Mouse (Mus musculus): ENCODE results near the gene Lix1.

The Lix1 gene

GRCm38 (mm10) chr17:17412176-17412575, 9.7 kb downstream of the Lix1 start:
- DNase-seq (ENCODE audit: low read depth, low spot score): no peak

DNA sequence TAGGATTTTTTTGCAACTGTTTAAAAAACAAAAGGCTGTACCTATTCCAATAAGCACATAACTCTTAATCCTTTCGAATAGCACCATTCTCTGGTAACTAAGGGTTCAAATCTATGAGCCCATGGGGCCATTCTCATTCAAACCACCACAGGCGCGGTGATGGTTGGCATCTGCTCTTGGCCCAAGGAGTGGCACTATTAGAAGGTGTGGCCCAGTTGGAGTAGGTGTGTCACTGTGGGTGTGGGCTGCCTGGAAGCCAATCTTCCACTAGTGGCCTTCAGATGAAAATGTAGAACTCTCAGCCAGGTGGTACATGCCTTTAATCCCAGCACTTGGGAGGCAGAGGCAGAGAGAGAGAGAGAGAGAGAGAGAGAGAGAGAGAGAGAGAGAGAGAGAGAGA, 11.7 kb downstream of the Lix1 start:
- no peak for DNase-seq (ENCODE audit: low read depth, low spot score)

DNA sequence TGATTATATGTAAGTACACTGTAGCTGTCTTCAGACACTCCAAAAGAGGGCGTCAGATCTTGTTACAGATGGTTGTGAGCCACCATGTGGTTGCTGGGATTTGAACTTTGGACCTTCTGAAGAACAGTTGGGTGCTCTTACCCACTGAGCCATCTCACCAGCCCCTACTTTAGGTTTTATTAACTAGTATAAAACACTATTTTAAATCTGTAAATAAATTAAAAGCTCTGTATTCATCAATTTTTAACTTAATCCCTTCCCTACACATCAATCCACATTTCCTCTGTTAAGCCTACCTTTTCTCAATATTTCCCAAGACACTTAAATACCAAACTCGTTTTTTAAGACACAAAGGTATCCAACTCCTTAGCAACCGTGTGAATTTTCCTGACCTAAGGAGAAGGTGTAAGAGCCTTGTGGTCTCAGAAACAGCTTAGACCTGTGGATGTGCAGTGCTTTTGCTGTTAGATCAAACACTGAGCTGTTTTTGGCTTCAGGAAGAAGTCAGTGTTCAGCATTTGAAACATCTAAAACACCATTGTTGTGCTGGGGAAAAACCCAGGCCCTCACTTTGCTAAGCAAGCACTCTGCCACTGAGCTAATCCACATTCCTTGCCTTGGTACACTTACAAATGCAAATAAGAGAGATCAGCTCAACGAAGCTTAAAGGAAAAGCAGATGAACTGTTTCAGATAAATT, 22.3 kb downstream of the Lix1 start:
- DNase-seq (ENCODE audit: low read depth, low spot score): no peak

GRCm38 (mm10) chr17:17425308-17425813, 22.9 kb downstream of the Lix1 start:
- DNase-seq (ENCODE audit: low read depth, low spot score): no peak

- DNase-seq (ENCODE audit: low read depth, low spot score): no peak
Measured at GRCm38 (mm10) chr17:17425906-17426305, 23.4 kb downstream of the Lix1 start.

DNA sequence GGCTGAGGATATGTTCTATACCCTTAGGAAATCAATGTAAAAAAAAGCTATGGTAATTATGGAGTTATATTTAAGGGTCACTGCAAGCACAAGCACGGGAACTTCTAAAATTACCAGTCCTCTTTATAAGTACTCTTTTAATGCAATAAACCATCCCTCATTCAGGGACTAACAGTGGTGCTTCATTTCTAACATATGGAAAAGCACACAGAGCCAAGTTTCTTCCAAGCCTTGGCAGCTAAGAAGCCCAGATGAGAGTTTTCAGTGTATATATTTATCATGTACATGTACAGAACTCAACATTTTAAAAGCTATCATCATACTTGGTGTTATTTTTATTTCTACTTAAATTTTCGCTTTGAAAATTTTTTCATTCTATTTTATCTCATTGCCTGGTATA, 26.4 kb downstream of the Lix1 start:
- no peak for DNase-seq (ENCODE audit: low read depth, low spot score)

DNA sequence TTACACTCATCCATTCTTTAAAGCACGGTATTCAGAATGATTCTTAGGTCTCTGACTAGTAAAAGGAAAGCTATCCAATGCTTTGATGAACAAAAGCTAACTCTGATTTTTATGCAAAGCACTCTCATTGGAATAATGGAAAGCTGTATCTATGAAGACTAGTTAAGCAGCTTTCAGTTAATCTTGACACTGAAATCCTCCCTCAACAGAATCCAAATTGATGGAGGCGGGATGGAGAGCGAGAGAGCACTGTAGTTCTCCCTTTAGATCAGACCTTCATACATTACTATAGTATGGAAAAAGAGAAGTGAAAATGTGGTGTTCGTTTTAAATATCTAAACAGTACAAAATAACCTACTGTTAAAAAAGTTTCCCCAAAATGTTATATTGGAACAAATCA, 31.2 kb downstream of the Lix1 start:
- no peak for DNase-seq (ENCODE audit: low read depth, low spot score)

- DNase-seq (ENCODE audit: low read depth, low spot score): peak; percentile 59
Measured at GRCm38 (mm10) chr17:17438576-17439191, 36.2 kb downstream of the Lix1 start.

GRCm38 (mm10) chr17:17441876-17442498, 39.5 kb downstream of the Lix1 start:
- DNase-seq (ENCODE audit: low read depth, low spot score): no peak

- no peak for DNase-seq (ENCODE audit: low read depth, low spot score)
Measured at GRCm38 (mm10) chr17:17444297-17444886, 41.9 kb downstream of the Lix1 start.

DNA sequence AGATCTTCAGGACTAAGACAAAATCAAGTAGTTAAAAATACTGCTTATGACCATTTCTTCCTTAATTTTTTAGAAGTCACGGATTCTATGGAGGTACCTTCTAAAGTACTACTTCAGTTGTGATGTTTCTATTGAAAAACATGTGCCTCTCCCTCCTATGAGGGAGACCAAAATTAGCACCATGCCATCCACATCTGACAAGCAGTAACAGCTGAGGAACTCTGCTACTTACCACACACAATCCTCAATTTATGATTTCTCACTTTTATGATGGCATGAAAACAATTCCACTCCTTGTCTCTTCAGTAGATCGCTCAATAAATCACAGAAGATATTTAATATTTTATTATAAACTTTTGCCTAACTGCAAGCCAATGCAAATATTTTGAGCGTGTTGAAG, 44.2 kb downstream of the Lix1 start:
- DNase-seq (ENCODE audit: low read depth, low spot score): no peak

- DNase-seq (ENCODE audit: low read depth, low spot score): no peak
Measured at GRCm38 (mm10) chr17:17447821-17448220, 45.3 kb downstream of the Lix1 start.

DNA sequence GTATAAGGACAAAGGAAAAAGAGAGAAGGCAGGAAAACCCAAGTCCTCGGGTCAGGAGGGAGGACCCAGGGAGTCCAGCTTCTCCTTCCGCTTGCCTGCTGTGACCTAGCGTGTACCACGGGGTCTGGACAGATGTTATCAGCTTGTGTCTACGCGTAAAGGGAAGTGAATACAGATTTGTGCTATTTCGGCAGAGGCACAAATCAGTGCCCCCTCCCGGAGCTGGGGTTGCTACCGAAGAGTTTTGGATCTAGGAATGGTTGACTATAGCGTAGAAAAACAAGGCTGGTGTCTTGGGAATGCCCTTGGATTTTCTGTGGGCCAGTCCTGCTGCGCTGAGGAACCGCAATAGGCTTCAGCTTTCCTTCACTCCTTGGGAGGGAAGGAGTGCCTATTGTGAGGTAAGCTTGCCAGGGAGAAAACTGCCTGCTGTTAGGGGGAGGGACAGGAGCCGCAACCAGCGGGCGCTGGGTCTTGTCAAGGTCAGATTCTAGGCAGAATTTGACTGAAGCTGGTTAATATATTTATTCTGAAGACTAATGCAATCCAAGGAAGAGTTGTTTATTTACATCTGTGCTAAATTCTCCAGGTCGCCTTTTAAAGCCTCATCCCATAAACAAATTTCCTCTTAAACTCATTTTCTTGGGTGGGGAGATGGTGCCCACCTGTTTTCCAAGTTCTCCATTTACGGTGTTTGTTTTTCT, 46.4 kb downstream of the Lix1 start:
- DNase-seq (ENCODE audit: low read depth, low spot score): peak; percentile 68

DNA sequence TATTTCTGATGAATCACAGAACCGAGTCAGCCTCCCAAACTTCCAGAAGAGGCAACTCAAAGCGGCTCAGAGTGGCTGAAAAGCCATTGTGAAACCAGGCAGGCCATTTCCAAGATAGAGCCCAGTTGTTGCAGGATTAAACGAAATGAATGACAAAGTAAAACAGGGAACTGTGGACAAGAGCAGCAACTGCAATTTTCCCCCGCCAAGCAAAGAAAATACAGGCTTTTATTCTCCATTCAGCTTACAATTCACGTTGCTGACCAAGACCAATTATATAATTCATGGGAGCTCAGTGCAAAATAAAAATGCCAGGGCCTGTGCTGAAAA, 46.9 kb downstream of the Lix1 start:
- DNase-seq (ENCODE audit: low read depth, low spot score): no peak

DNA sequence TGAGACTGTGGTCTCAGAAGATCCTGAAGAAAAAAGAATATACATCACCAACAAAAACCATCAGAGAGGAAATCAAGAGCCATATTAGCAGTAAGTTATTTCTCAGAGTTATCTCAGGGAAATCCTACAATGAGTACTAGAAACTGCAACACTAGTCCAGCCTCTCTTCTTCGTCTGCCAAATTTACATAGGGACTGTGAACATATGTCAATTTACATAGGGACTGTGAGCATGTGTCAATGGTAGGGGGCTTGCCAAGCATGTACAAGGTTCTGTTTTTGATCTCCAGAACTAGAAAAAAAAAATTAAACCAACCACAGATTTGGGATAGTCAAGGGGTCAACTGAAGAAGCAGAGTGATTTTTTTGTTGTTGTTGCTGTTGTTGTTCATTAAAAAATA, 48.6 kb downstream of the Lix1 start:
- no peak for DNase-seq (ENCODE audit: low read depth, low spot score)

GRCm38 (mm10) chr17:17452617-17453016, 50.1 kb downstream of the Lix1 start:
- DNase-seq (ENCODE audit: low read depth, low spot score): no peak

- no peak for DNase-seq (ENCODE audit: low read depth, low spot score)
Measured at GRCm38 (mm10) chr17:17454573-17454972, 52.1 kb downstream of the Lix1 start.

DNA sequence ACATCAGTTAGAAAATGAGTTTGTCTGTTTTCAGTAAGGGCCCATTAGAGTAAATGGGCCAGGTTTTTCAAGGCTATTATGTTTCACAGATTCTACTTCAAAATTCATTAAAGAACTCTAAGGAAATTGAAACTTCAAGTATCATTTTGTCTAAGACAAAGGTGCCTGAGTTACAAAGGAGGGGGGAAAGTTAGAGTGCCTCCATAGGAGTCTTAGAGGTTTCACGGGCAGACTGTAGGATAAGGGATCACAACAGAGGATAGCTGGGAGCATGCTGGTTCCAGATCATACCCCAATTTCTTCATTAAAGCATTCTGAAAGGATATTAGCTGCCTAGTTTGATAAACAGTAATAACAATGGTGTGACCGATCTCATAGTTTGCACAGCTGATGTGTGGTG, 83.3 kb downstream of the Lix1 start:
- DNase-seq (ENCODE audit: low read depth, low spot score): no peak

GRCm38 (mm10) chr17:17490820-17491621, 88.5 kb downstream of the Lix1 start:
- peak; percentile 81 for DNase-seq (ENCODE audit: low read depth, low spot score)

DNA sequence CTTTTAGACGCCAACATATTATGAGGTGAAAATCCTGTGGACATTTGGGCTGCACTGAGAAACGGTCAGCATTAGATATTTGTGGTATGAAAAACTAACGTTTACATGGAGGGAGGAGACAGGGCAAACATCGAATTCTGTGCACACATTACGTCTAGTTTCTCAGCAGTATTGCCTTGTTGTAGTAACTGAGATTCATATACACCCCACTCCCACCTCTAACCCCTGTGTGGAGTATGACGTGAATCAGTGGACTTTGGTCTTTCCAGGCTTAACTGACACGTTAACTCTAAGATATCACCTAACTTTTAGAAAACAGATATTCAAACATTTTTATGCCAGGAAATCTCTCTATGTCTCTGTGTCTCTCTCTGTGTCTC, 89.1 kb downstream of the Lix1 start:
- DNase-seq (ENCODE audit: low read depth, low spot score): no peak

GRCm38 (mm10) chr17:17492116-17492515, 89.6 kb downstream of the Lix1 start:
- no peak for DNase-seq (ENCODE audit: low read depth, low spot score)

All from mesoderm, embryonic 11.5 days (tissue).